Mouse (Mus musculus): ENCODE measurements around the gene Hist1h2bj. TPM values are rescaled to one million over a fixed set of nuclear protein-coding genes. Genes with fewer than 3 reads are reported as not detected.
"Not testable (repeated sequence)": the region's sequence is repeated elsewhere in the genome, so short reads cannot be mapped to it uniquely, and the experiment has no call there.

Hist1h2bj gene
- polyA plus RNA-seq, 1 experiment from 2014 or later, result 2.5 TPM

GRCm38 (mm10) chr13:22061422-22061821, 18.4 kb downstream of the Hist1h2bj start:
- 94% methylated on average over 1 of the region's 1 CpGs for WGBS
- H3K9me3 ChIP-seq (ENCODE audit: control insufficient read depth, low read length), result no peaks in the 10 kb centered on the region; the same call in 1 of the 2 replicates
- H3K4me2 ChIP-seq (ENCODE audit: low read length), result no peak overlapping the region
- H3K27me3 ChIP-seq (replicated peaks; ENCODE audit: control insufficient read depth, insufficient read depth, low read length), result no peaks in the 10 kb centered on the region
- no peak overlapping the region for H3K27ac ChIP-seq (ENCODE audit: low read depth, low read length)
- no peak overlapping the region for H3K4me3 ChIP-seq (ENCODE audit: low read length)
- ATAC-seq, result no peak
- no peak overlapping the region for H3K9ac ChIP-seq (ENCODE audit: low read depth, low read length)
- H3K4me1 ChIP-seq (ENCODE audit: control insufficient read depth, insufficient read depth, low read depth, low read length), result no peaks in the 10 kb centered on the region
- H3K36me3 ChIP-seq (ENCODE audit: control insufficient read depth, insufficient read depth, low read length), result no peaks in the 10 kb centered on the region

- Histone ChIP-seq H3K4me3 (ENCODE audit: low read length) (no peak overlapping the region), H3K4me2 (ENCODE audit: low read length) (no peak overlapping the region), H3K9ac (ENCODE audit: low read depth, low read length) (no peak overlapping the region), H3K4me1 (ENCODE audit: control insufficient read depth, insufficient read depth, low read depth, low read length) (no peaks in the 10 kb centered on the region), H3K27me3 (replicated peaks; ENCODE audit: control insufficient read depth, insufficient read depth, low read length) (no peaks in the 10 kb centered on the region), H3K27ac (ENCODE audit: low read depth, low read length) (no peak overlapping the region), H3K36me3 (ENCODE audit: control insufficient read depth, insufficient read depth, low read length) (no peaks in the 10 kb centered on the region), H3K9me3 (ENCODE audit: control insufficient read depth, low read length) (no peaks in the 10 kb centered on the region; the same call in 1 of the 2 replicates)
- ATAC-seq, result no peak
- WGBS, result 72% methylated on average over 1 of the region's 1 CpGs
Observed at GRCm38 (mm10) chr13:22063468-22063867, 20.5 kb downstream of the Hist1h2bj start.

GRCm38 (mm10) chr13:22084140-22084539, 41.1 kb downstream of the Hist1h2bj start, which contains the start of gene Vmn1r188:
Gene Vmn1r188 (plus strand): TSS chr13:22084440.
- not testable (repeated sequence) for ATAC-seq; H3K27me3 ChIP-seq (replicated peaks; ENCODE audit: control insufficient read depth, insufficient read depth, low read length); H3K9ac ChIP-seq (ENCODE audit: low read depth, low read length); H3K36me3 ChIP-seq (ENCODE audit: control insufficient read depth, insufficient read depth, low read length); H3K4me1 ChIP-seq (ENCODE audit: control insufficient read depth, insufficient read depth, low read depth, low read length); H3K9me3 ChIP-seq (ENCODE audit: control insufficient read depth, low read length); H3K4me3 ChIP-seq (ENCODE audit: low read length); H3K4me2 ChIP-seq (ENCODE audit: low read length); H3K27ac ChIP-seq (ENCODE audit: low read depth, low read length)
- WGBS, result 95% methylated on average over 1 of the region's 1 CpGs

Small RNA genes lying within 50 kb of the gene (microRNA-seq; reads per million reads assigned to microRNA genes)
- not detected for gene Gm26300
- gene Gm44390, result not detected
- not detected for gene Gm44486

Other genes starting within 250 kb of the Hist1h2bj start
- gene Hist1h2bq, start 233.0 kb upstream of the Hist1h2bj start, polyA plus RNA-seq (2015; fragmentation: Nextera tagmentation; extraction: Ambion mirVana), result 4.0 and 4.4 TPM in 2 replicates
- not detected in 2 replicates for gene Hist1h2ao, start 232.7 kb upstream of the Hist1h2bj start, polyA plus RNA-seq (2015; fragmentation: Nextera tagmentation; extraction: Ambion mirVana)
- not detected in 2 replicates for gene Hist1h4m, start 231.5 kb upstream of the Hist1h2bj start, polyA plus RNA-seq (2015; fragmentation: Nextera tagmentation; extraction: Ambion mirVana)
- gene Hist1h4n, start 211.0 kb upstream of the Hist1h2bj start, polyA plus RNA-seq (2015; fragmentation: Nextera tagmentation; extraction: Ambion mirVana), result 2.9 and 4.2 TPM in 2 replicates
- gene Hist1h2ap, start 209.7 kb upstream of the Hist1h2bj start, polyA plus RNA-seq (2015; fragmentation: Nextera tagmentation; extraction: Ambion mirVana), result 530 and 568 TPM in 2 replicates
- 3.8 and 4.2 TPM in 2 replicates for gene Hist1h2br, start 209.5 kb upstream of the Hist1h2bj start, polyA plus RNA-seq (2015; fragmentation: Nextera tagmentation; extraction: Ambion mirVana)
- 10.6 and 12.4 TPM in 2 replicates for gene Zfp184, start 98.1 kb upstream of the Hist1h2bj start, polyA plus RNA-seq (2015; fragmentation: Nextera tagmentation; extraction: Ambion mirVana)
- gene Pom121l2, start 62.0 kb upstream of the Hist1h2bj start, polyA plus RNA-seq (2015; fragmentation: Nextera tagmentation; extraction: Ambion mirVana), result not detected in 2 replicates
- not detected in 2 replicates for gene Prss16, start 33.5 kb upstream of the Hist1h2bj start, polyA plus RNA-seq (2015; fragmentation: Nextera tagmentation; extraction: Ambion mirVana)
- gene Hist1h2ah, start 7.6 kb upstream of the Hist1h2bj start, polyA plus RNA-seq (2015; fragmentation: Nextera tagmentation; extraction: Ambion mirVana), result not detected in 2 replicates
- gene Hist1h2bk, start 7.3 kb upstream of the Hist1h2bj start, polyA plus RNA-seq (2015; fragmentation: Nextera tagmentation; extraction: Ambion mirVana), result 0.70 and 0.87 TPM in 2 replicates
- 6.5 and 6.7 TPM in 2 replicates for gene Hist1h4i, start 1.9 kb upstream of the Hist1h2bj start, polyA plus RNA-seq (2015; fragmentation: Nextera tagmentation; extraction: Ambion mirVana)
- gene Hist1h2ag, start 270 bp upstream of the Hist1h2bj start, polyA plus RNA-seq (2015; fragmentation: Nextera tagmentation; extraction: Ambion mirVana), result 3.0 and 5.8 TPM in 2 replicates
- gene Vmn1r188, start 41.2 kb downstream of the Hist1h2bj start, polyA plus RNA-seq (2015; fragmentation: Nextera tagmentation; extraction: Ambion mirVana), result not detected in 2 replicates
- gene Vmn1r189, start 62.6 kb downstream of the Hist1h2bj start, polyA plus RNA-seq (2015; fragmentation: Nextera tagmentation; extraction: Ambion mirVana), result not detected in 2 replicates
- gene Vmn1r191, start 140.8 kb downstream of the Hist1h2bj start, polyA plus RNA-seq (2015; fragmentation: Nextera tagmentation; extraction: Ambion mirVana), result not detected in 2 replicates
- gene Vmn1r192, start 147.9 kb downstream of the Hist1h2bj start, polyA plus RNA-seq (2015; fragmentation: Nextera tagmentation; extraction: Ambion mirVana), result not detected in 2 replicates
- gene Vmn1r193, start 179.9 kb downstream of the Hist1h2bj start, polyA plus RNA-seq (2015; fragmentation: Nextera tagmentation; extraction: Ambion mirVana), result not detected in 2 replicates
- not detected in 2 replicates for gene Vmn1r194, start 201.0 kb downstream of the Hist1h2bj start, polyA plus RNA-seq (2015; fragmentation: Nextera tagmentation; extraction: Ambion mirVana)
- not detected in 2 replicates for gene Vmn1r195, start 227.3 kb downstream of the Hist1h2bj start, polyA plus RNA-seq (2015; fragmentation: Nextera tagmentation; extraction: Ambion mirVana)
- not detected in 2 replicates for gene Vmn1r196, start 246.7 kb downstream of the Hist1h2bj start, polyA plus RNA-seq (2015; fragmentation: Nextera tagmentation; extraction: Ambion mirVana)